Mouse (Mus musculus): ENCODE data around the gene Unc119.

Unc119 gene

GRCm38 (mm10) chr11:78343381-78344327 is at the start of gene Unc119:
Gene Unc119 (plus strand): TSS chr11:78343482.
- DNase-seq (ENCODE audit: low spot score) = peak; percentile 65

GRCm38 (mm10) chr11:78294585-78294984 is 48.7 kb upstream of the Unc119 start:
- no peak for DNase-seq (ENCODE audit: low spot score)

- DNase-seq (ENCODE audit: low spot score) = no peak
Measured at GRCm38 (mm10) chr11:78300917-78301316, 42.4 kb upstream of the Unc119 start.

- peak; percentile 88 for DNase-seq (ENCODE audit: low spot score)
Measured at GRCm38 (mm10) chr11:78301357-78302084, 41.8 kb upstream of the Unc119 start, which contains the start of gene Spag5. Gene Spag5 (plus strand): TSS chr11:78301529.

GRCm38 (mm10) chr11:78305272-78305671 is 38.0 kb upstream of the Unc119 start:
- no peak for DNase-seq (ENCODE audit: low spot score)

GRCm38 (mm10) chr11:78310861-78311511 is 32.3 kb upstream of the Unc119 start:
- no peak for DNase-seq (ENCODE audit: low spot score)

- DNase-seq (ENCODE audit: low spot score) = no peak
Measured at GRCm38 (mm10) chr11:78313662-78314061, 29.6 kb upstream of the Unc119 start.

- no peak for DNase-seq (ENCODE audit: low spot score)
Measured at GRCm38 (mm10) chr11:78318411-78318810, 24.9 kb upstream of the Unc119 start.

GRCm38 (mm10) chr11:78322076-78322831 is 21.0 kb upstream of the Unc119 start:
- DNase-seq (ENCODE audit: low spot score) = no peak

GRCm38 (mm10) chr11:78322860-78323259 is 20.4 kb upstream of the Unc119 start, which contains the start of gene Aldoc:
Gene Aldoc (plus strand): TSS chr11:78322968.
- DNase-seq (ENCODE audit: low spot score) = peak; percentile 81

- no peak for DNase-seq (ENCODE audit: low spot score)
Measured at GRCm38 (mm10) chr11:78324000-78324785, 19.1 kb upstream of the Unc119 start.

GRCm38 (mm10) chr11:78324965-78325364 is 18.3 kb upstream of the Unc119 start:
- no peak for DNase-seq (ENCODE audit: low spot score)

GRCm38 (mm10) chr11:78327215-78327614 is 16.1 kb upstream of the Unc119 start:
- no peak for DNase-seq (ENCODE audit: low spot score)

GRCm38 (mm10) chr11:78327634-78328511 is 15.4 kb upstream of the Unc119 start, which contains the start of gene Pigs:
Gene Pigs (plus strand): TSS chr11:78328415.
- DNase-seq (ENCODE audit: low spot score) = peak; percentile 93

- DNase-seq (ENCODE audit: low spot score) = no peak
Measured at GRCm38 (mm10) chr11:78328512-78329056, 14.7 kb upstream of the Unc119 start.

GRCm38 (mm10) chr11:78332676-78333075 is 10.6 kb upstream of the Unc119 start:
- no peak for DNase-seq (ENCODE audit: low spot score)

GRCm38 (mm10) chr11:78333992-78334391 is 9.3 kb upstream of the Unc119 start:
- no peak for DNase-seq (ENCODE audit: low spot score)

- no peak for DNase-seq (ENCODE audit: low spot score)
Measured at GRCm38 (mm10) chr11:78337040-78337439, 6.2 kb upstream of the Unc119 start.

GRCm38 (mm10) chr11:78341702-78342101 is 1.6 kb upstream of the Unc119 start:
- DNase-seq (ENCODE audit: low spot score) = no peak

Data from c-Kit-positive CD71-positive TER-119-positive erythroid progenitor cells, embryonic 14.5 days (primary cell).